Mouse (Mus musculus) embryonic facial prominence, embryonic 14.5 days (tissue): ENCODE results near the gene Ap3b2. TPM values are rescaled to one million over a fixed set of nuclear protein-coding genes. Genes with fewer than 3 reads are reported as not detected.

Experiments
- ATAC-seq: fragments of 200-750 bp; cut with Nextera tagmentation; 2 replicates; pipeline ENCODE4 v1.8.0; 2017; ENCODE audit warnings: low read depth, moderate number of reproducible peaks, moderate TSS enrichment
- DNase-seq: peaks from one replicate; pipeline ENCODE4 v3.0.0-alpha.2; 2015; ENCODE audit warnings: low spot score
- H3K27ac ChIP-seq: fragments of 300-500 bp; sonication (generic); replicated peaks from 2 replicates; pipeline ENCODE4 v1.5.1; 2014; ENCODE audit warnings: low read depth, mild to moderate bottlenecking, low read length, moderate library complexity
- H3K27me3 ChIP-seq: fragments of 300-500 bp; sonication (generic); replicated peaks from 2 replicates; pipeline ENCODE4 v1.6.1; 2014; ENCODE audit warnings: low read length; ENCODE audit not compliant: control insufficient read depth, insufficient read depth
- H3K36me3 ChIP-seq: fragments of 300-500 bp; sonication (generic); 2 replicates; pipeline ENCODE4 v1.6.1; 2014; ENCODE audit warnings: low read length, mixed read lengths; ENCODE audit not compliant: control insufficient read depth, insufficient read depth
- H3K4me1 ChIP-seq: fragments of 300-500 bp; sonication (generic); 2 replicates; pipeline ENCODE4 v1.6.1; 2014; ENCODE audit warnings: antibody characterized with exemption, low read length; ENCODE audit not compliant: control insufficient read depth, insufficient read depth
- H3K4me2 ChIP-seq: fragments of 300-500 bp; sonication (generic); 2 replicates; pipeline ENCODE4 v1.6.1; 2014; ENCODE audit warnings: low read depth, mild to moderate bottlenecking, low read length, moderate library complexity, mixed read lengths
- H3K4me3 ChIP-seq: fragments of 300-500 bp; sonication (generic); 2 replicates; pipeline ENCODE4 v1.5.1; 2014; ENCODE audit warnings: low read depth, mild to moderate bottlenecking, low read length
- H3K9ac ChIP-seq: fragments of 300-500 bp; sonication (generic); 2 replicates; pipeline ENCODE4 v1.6.1; 2014; ENCODE audit warnings: low read depth, mild to moderate bottlenecking, low read length, moderate library complexity, mixed read lengths
- H3K9me3 ChIP-seq: fragments of 300-500 bp; sonication (generic); 2 replicates; pipeline ENCODE4 v1.6.1; 2016; ENCODE audit warnings: low read length; ENCODE audit not compliant: control insufficient read depth
- whole genome bisulfite sequencing: fragments of 180-500 bp; shearing (Covaris S2); extraction: QIAGEN DNeasy Blood & Tissue Kit; methylation state at CpG from one replicate; pipeline ENCODE4 v1.1.7; 2014; 5-methylcytosine and 5-hydroxymethylcytosine counted together
- polyA plus RNA-seq: library from polyadenylated mRNA; unstranded; fragments of >200 nt; fragmentation: Nextera tagmentation; extraction: Ambion mirVana; gene quantifications from 2 replicates; pipeline ENCODE4 v1.2.1, GENCODE M21; 2014

The Ap3b2 gene
- 4.9 and 7.2 TPM in 2 replicates for polyA plus RNA-seq

DNA sequence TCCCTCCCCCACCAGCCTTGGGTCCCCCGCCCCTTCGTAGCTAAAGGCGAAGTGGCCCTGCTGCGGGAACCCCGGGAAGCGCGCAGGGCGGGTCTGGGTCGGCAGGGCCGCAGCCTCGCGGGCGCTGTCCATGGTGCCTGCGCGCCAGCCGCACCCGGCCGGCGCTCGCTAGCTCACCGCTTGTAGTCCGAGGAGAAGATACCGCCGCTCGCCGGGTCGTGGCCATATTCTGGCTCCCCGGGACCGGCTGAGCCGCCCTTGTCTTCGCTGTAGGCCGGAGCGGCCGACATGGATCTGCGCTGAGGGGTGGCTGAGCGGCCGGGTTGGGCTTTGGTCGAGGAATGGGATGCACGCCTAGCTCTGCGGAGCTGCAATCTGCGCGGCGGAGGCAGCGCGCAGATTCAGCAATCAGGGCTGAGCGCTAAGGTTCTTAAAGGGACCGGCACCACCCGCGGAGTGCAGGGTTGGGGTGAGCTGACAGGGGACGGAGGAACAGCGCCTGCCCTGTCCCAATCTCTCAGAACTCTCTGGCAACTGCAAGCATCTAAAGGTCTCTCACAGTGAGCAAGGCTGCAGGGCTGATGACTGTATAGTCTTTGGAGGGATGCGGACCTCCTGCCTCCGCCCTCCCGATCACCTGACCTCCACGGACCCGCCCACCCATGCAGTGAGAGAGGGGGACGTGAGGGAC lies at the start of gene Ap3b2:
Gene Ap3b2, minus strand, starts transcription at position 595 of the 691 bp plus-strand sequence.
- peaks cover 19% of the 10 kb centered on the region; the same call in 1 of the 2 replicates for H3K27me3 ChIP-seq
- no peaks in the 10 kb centered on the region for H3K9me3 ChIP-seq
- peak within 1 kb of the TSS; percentile 43; the same call in 1 of the 2 replicates for H3K9ac ChIP-seq
- WGBS = under 1% methylated on average over 43 of the region's 57 CpGs
- H3K4me1 ChIP-seq = no peaks in the 10 kb centered on the region
- peak; percentile 88 for ATAC-seq
- H3K4me3 ChIP-seq = peak within 1 kb of the TSS; percentile 50
- DNase-seq = peak; percentile 81
- H3K36me3 ChIP-seq = no peaks in the 10 kb centered on the region
- H3K27ac ChIP-seq = no peak within 1 kb of the TSS
- peak within 1 kb of the TSS; percentile 88 for H3K4me2 ChIP-seq

GRCm38 (mm10) chr7:81542934-81543333 lies 49.2 kb upstream of the Ap3b2 start:
- no peak for ATAC-seq
- no peak overlapping the region for H3K4me2 ChIP-seq
- no peaks in the 10 kb centered on the region for H3K4me1 ChIP-seq
- H3K27me3 ChIP-seq = no peaks in the 10 kb centered on the region
- WGBS = 83% methylated on average over 8 of the region's 8 CpGs
- H3K9ac ChIP-seq = no peak overlapping the region
- no peak overlapping the region for H3K27ac ChIP-seq
- no peak for DNase-seq
- H3K9me3 ChIP-seq = no peaks in the 10 kb centered on the region
- H3K4me3 ChIP-seq = no peak overlapping the region
- H3K36me3 ChIP-seq = no peaks in the 10 kb centered on the region

DNA sequence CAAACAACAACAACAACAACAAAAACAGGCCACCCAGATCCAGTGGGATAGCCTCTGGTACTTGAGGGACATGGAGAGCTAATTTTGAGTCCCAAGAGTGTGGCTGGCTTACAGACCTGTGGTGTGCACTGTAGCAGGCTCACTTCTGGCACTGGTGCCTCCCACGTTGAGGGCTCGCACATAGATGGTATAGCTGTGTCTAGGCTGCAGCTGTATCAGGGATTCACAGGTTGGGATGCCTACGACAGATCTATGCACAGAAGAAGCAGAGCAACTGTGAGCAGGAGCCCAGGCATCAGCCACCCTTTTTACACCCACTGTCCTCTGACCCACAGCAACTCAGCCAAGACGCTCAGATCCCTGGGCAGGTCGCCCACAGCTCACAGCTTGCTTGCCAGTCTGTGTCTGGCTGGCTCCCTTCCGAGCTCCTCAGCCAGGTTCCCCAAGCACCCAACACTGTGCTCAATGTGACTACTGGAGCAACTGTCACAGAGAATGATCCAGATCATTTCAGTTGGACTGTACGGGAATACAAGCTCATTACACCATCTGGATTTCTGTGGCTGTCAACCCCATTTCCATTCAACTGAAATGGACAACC lies 48.3 kb upstream of the Ap3b2 start:
- Histone ChIP-seq H3K4me1 (no peaks in the 10 kb centered on the region), H3K9me3 (no peaks in the 10 kb centered on the region), H3K4me2 (no peak overlapping the region), H3K36me3 (no peaks in the 10 kb centered on the region), H3K27ac (no peak overlapping the region), H3K4me3 (no peak overlapping the region), H3K9ac (no peak overlapping the region), H3K27me3 (no peaks in the 10 kb centered on the region)
- no peak for DNase-seq
- no peak for ATAC-seq
- 82% methylated on average over 7 of the region's 7 CpGs for WGBS

DNA sequence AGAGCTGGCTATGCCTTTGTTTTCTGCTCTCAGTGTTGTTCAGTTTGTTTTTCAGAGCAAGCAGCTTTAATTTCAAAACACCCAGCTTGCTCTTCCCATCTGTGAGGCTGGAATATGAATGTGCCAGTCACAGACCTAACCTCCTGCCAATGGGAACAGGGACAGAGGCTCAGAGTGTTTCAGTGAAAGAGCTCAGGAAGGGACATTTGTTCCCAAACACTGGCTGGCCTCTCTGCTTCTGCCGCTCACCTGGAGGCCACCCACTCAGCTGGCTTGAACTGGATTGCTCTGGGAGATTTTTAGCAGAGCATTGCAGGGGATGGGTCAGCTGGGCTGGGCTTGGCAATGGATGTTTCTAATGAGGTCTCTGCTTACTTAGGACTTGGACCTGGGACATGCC lies 47.3 kb upstream of the Ap3b2 start:
- DNase-seq = no peak
- ATAC-seq = no peak
- no peaks in the 10 kb centered on the region for H3K4me1 ChIP-seq
- no peak overlapping the region for H3K9ac ChIP-seq
- H3K27me3 ChIP-seq = no peaks in the 10 kb centered on the region
- no peaks in the 10 kb centered on the region for H3K36me3 ChIP-seq
- no peaks in the 10 kb centered on the region for H3K9me3 ChIP-seq
- H3K4me2 ChIP-seq = no peak overlapping the region
- H3K27ac ChIP-seq = no peak overlapping the region
- no peak overlapping the region for H3K4me3 ChIP-seq
- 60% methylated on average over 1 of the region's 1 CpGs for WGBS

DNA sequence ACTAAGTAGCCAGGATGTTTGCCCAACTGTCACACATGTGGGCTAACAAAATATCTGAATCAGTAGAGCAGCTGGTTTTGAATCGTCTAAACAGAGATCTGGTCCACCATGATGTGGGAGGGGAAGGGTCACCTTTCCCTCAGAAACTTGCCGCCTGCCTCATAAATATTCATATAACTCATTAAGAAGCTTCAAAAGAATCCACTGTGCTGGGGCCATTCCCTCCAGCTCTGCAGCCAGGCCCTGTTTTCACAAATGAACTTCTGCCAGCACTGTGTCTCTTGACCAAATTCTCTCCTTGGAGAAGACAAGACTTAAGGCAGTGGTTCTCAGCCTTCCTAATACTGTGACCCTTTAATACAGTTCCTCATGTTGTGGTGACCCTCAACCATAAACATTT lies 45.8 kb upstream of the Ap3b2 start:
- Histone ChIP-seq H3K4me2 (no peak overlapping the region), H3K9me3 (no peaks in the 10 kb centered on the region), H3K4me3 (no peak overlapping the region), H3K4me1 (no peaks in the 10 kb centered on the region), H3K27ac (no peak overlapping the region), H3K9ac (no peak overlapping the region), H3K27me3 (no peaks in the 10 kb centered on the region), H3K36me3 (peaks cover 10% of the 10 kb centered on the region)
- ATAC-seq (no peak), DNase-seq (no peak)
- 16% methylated on average over 2 of the region's 2 CpGs for WGBS

- H3K36me3 ChIP-seq = peaks cover 24% of the 10 kb centered on the region
- 50% methylated on average over 2 of the region's 2 CpGs for WGBS
Observed at GRCm38 (mm10) chr7:81538070-81538675, 44.4 kb upstream of the Ap3b2 start.

GRCm38 (mm10) chr7:81536478-81536877 lies 42.8 kb upstream of the Ap3b2 start:
- Histone ChIP-seq H3K27ac (no peak overlapping the region), H3K4me3 (no peak overlapping the region), H3K4me1 (no peaks in the 10 kb centered on the region), H3K9me3 (peaks cover 14% of the 10 kb centered on the region; the same call in 1 of the 2 replicates), H3K9ac (no peak overlapping the region), H3K36me3 (peaks cover 41% of the 10 kb centered on the region), H3K4me2 (no peak overlapping the region), H3K27me3 (no peaks in the 10 kb centered on the region)
- ATAC-seq (no peak), DNase-seq (no peak)
- WGBS = 84% methylated on average over 4 of the region's 4 CpGs

More at GRCm38 (mm10) chr7:81538070-81538675, 44.4 kb upstream of the Ap3b2 start:
- Histone ChIP-seq H3K4me2 (no peak overlapping the region), H3K4me1 (no peaks in the 10 kb centered on the region), H3K9me3 (peaks cover 13% of the 10 kb centered on the region; the same call in 1 of the 2 replicates), H3K9ac (no peak overlapping the region), H3K27ac (no peak overlapping the region), H3K27me3 (no peaks in the 10 kb centered on the region), H3K4me3 (no peak overlapping the region)
- DNase-seq = peak; percentile 27
- ATAC-seq = no peak

DNA sequence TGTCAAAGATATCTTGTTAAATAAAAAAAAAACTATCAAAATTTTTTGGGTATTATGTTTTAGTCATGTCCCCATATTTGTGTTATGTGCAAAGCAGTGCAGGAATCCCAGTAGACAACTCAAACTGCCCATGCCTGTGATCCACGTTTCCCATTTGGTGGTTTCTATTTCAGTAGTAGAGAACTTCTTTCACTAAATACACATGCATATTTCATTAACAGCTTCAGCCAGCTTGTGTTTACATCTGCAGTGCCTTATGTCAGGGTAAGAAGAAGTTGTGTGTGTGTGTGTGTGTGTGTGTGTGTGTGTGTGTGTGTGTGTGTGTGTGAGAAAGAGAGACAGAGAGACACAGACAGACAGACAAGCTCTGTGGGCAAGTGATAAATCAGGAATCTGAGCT lies 37.7 kb upstream of the Ap3b2 start:
- H3K4me3 ChIP-seq = no peak overlapping the region
- H3K27ac ChIP-seq = no peak overlapping the region
- H3K36me3 ChIP-seq = peaks cover 84% of the 10 kb centered on the region
- DNase-seq (no peak), ATAC-seq (no peak)
- WGBS = 77% methylated on average over 1 of the region's 1 CpGs
- no peaks in the 10 kb centered on the region for H3K4me1 ChIP-seq
- no peak overlapping the region for H3K4me2 ChIP-seq
- H3K9me3 ChIP-seq = peaks cover 14% of the 10 kb centered on the region; the same call in 1 of the 2 replicates
- H3K27me3 ChIP-seq = no peaks in the 10 kb centered on the region
- no peak overlapping the region for H3K9ac ChIP-seq
